Mouse (Mus musculus) urinary bladder, adult 18-20 months (tissue): ENCODE results near the gene Ppox.

Experiments used
- DNase-seq, 2 experiments: peaks; one replicate each; pipeline ENCODE4 v3.0.0; 2022; ENCODE audit warnings: low spot score in 2 of 2, mixed read lengths in 2 of 2

Ppox gene

DNA sequence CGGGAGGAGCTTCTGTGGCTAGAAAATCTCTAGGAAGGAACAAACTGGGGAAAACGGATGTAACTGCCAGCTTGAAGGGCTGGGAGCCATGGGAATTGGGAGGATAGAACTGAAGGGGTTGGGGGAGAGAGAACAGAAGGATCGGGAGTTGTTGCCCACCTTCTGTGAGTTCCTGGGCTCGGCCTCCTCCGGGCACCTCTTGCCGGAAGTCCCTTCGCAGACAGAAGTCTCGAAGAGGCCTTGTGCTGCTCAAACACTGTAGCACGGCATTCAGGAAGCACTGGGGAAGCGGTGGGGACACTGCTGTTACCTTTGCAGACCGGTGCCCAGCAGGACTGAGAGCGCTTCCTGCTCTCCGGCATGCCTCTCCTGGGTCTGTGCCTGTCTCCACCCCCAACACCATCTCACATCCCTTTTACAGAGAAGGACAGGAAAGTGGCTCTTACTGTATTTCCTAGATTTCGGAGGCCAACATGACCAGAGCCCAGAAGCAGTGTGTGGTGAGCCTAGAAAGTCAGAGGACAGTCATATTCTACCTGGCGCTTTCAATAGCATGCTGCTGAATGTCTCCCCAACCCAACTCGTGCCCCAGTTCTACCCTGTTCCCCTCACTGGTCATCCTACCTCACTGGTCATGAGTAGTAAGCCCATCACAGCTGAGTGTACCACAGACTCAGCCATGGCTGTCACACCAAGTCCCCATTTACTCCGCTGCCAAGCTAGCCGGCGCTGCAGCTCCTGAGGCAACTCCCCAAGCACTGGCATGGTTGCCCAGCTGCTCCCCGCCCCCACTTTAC, 4.3 kb upstream of the Ppox start:
- DNase-seq, result no peak

DNA sequence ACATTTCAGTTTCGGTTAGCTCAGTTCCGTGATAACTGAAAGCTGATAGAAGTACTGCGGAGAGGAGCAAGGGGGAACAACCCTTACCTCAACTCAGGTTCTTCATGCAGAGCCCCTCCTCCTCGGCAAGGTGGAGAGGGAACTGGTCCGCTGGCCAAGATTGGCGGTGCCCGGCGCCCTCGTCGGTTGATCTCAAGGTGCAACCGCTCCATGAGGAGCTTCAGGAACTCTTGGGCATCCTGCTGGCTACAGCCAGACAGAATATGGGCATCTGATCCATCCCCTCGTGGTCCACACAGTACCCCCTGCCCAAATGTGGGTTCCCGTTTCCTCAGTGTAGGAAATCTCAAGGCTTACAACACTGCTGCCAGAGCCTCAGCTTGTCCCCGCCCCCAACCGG, 3.5 kb upstream of the Ppox start:
- no peak for DNase-seq

DNA sequence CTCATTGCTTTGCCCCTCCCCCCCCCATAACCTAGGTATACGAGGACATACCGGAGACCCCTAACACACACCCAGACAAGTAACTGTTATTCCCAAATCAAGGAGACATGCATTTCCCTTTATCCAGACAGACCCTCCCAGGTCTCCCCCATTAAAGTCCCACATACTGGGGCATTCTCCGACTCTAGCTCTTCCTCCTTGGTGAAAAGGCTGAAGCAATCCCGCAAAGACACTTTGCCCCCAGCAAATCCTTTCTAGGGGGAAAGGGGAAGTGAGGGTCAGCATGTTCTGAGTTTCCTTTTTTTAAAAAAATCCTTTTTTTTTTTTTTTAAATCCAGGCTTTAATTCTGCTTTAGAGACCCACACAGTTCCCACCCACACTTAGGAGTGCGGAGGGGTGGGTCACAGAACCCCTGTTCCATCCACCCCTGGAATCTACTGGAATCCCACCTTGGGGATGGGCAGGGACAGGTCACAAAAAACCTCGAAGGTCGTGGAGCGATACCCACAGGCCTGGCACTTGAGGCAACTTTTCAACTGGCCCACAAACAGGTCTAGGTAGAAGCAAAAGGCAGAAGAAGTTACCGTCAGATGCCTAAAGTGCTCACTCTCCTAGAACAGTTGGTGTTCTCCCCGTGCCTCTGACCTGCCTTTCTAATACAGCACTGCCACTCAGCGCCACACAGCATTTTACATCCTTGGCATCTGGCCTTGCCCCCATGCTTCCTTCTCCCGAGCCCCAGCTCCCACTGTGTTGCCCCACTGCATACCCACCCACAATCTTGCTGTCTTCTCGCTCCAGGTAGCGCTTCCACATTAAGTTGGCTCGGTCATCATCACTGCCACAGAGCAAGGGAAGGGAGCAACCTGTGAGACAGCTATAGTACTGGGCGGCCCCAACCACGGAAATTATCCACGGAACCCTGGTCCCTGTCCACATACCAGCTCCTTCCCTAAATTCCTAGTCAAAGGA, 2.5 kb upstream of the Ppox start:
- no peak for DNase-seq

DNA sequence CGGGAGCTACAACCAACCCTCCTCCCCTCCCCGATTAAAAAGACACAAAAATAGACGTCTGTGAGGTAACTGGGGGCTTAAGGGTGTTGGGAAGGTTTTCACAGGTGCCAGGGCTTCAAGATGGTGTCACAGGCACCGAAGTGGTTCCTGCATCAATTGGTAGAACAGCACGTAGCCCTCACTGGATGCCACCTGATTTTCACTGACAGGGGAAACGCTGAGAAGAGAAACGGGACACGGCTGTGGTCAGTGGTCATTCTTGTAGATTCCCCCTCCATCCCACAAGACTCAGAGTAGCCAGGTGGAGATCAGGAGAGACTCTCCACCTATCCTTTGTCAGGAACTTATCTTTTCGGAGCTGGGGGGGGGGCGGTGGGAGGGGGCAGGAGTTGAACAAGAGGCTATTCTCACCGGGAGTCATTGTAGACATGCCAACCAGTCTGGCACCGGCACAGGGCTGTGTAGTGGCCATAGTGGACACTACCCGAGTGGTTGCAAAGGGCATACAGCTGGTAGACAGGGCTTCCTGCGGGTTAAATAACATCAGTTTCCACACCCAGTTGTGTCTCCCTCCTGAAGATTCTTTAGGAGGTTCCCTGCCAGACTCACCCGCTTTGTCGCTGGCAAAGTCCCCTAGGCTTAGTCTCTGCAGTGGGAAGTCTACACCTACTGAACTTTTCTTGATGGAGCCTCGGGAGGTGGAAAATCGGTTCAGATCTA, 1.3 kb upstream of the Ppox start:
- DNase-seq, result peak in 1 of 2 experiments; percentile 0

DNA sequence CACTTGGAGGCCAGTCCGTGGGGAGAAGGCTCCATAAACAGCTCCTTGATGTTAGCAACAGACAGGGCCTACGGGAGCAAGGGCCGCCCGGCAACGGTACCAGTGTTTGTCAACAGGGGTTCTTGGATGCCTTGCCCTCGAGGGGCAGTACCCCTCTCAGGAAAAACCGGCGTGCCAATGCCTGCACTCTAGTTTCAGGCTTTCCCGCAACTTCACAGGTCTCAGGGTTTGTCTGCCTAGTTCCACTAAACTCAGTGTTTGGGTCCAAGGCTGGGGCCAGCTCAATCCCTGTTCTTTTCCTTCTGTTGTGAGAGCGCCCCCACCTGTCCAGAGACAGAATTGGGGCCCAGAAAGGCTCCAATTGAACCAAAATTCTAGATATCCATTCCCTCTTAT, 540 bp upstream of the Ppox start:
- DNase-seq, result peak; percentile 67 to 88

DNA sequence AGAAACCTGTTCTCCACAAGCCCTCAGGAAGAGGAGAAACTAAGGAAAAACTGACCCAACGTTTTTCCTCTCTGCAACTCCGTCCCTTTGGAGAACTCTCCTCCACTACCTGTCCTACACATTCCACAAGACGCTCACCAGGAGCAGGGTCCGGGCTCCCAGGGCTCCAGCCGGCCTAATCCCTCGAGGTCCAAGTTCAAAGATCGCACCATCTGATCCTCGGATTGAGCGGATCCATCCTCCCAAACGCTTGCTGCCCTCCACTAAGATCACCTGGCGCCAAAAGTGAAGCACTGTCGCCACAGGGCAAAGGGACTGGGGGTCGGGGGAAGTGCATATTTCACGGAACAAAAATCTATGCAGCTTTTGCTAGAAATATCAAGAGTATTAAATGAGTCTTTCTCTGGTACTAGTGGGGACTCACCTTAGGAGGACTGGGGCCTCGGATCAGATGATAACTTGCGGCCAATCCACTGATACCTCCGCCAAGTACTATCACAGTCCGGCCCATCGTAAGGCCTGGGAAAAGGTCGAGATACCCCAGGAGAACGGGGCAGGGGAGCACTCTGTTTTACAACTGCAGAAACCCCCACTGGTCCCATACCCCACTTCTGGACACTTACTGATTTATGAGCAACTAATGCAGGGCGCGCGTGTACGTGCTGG, 603 bp downstream of the Ppox start:
- DNase-seq, result no peak

DNA sequence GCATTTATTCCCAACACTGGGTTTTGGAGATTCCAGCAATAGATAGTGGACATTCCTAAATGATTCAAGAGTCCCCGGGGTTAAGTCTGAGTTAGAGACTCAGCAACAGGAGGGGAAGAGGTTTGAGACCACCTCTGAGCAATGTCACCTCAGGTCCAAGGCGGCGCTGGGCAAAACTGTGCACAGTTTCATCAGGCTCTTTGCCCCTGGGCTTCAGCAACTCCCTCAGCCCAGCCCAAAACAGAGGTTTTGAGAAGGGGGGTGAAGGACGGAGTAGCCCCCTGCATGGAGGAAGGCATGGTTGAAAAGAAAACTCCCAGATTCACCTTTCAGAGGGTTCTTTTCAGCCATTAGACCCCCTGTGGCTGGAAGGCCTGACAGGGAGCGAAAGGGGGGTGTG, 1.3 kb downstream of the Ppox start:
- no peak for DNase-seq

DNA sequence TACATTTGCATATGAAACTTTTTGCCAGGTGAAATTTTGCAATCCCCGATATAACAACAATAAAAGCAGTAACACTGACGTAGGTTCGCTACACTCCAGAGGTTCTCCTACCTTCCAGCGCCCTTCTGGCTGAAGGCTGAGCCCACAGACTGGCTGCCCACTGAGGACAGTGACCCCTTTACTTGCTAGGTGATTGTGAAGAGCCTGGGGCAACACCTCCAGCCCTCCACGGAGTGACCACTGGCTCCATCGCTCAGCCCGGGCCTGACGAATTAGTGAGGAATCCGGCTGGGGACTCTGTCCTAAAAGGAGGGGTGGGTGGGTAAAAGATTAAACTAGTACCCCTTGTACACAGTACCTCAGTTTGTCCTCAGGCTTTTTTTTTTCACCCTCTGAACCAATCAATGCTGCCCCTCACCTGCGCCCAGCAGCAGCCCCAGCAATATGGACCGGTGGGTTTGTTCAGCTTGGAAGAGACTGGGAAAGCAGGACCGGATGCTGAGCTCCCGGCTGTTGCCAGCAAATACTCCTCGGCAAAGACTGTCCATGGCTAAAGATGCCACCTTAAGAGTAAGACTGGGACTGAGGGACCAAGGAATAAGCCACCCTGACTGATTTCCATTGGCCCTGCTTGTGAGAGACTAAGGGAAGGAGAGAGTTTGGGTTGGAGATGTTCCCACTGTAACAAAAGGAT, 1.8 kb downstream of the Ppox start:
- DNase-seq, result no peak

DNA sequence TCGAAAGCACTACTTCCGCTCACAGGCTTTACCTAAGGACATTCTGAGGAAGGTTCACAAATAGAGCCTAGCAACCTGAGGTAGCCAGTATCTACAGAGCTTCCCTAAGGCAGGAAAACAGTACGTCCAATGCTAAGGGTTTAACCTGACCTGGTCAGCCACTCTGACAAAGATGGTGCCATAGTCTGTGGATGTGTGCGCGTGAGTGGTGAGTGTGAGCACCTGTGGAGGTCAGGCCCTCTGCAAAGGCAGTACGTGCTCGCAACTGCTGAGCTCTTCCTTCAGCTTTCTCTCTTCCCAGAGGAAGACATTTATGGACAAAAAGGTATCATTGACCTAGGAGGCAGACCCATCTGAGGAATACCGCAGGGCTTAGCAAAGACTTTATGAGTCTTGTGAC, 2.5 kb downstream of the Ppox start:
- DNase-seq, result no peak

DNA sequence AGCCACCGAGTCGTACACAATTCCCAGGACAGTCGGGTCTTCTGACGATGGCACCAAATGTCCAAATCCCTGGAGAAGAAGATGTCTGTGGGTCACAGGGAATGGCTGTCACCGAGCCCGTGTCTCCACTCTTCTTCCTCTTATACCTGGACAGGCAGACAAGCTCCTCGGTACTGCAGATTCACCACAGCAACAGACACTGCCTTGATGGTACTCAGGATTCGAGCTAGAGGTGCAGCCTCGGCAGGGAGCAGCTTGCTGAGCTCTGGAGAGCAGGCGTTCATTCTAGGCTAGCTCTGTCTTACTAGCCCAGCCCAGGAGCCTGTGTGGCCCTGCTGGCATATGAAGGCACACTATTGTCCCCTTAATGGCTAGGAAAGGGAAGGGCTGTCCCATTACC, 3.2 kb downstream of the Ppox start:
- no peak for DNase-seq

DNA sequence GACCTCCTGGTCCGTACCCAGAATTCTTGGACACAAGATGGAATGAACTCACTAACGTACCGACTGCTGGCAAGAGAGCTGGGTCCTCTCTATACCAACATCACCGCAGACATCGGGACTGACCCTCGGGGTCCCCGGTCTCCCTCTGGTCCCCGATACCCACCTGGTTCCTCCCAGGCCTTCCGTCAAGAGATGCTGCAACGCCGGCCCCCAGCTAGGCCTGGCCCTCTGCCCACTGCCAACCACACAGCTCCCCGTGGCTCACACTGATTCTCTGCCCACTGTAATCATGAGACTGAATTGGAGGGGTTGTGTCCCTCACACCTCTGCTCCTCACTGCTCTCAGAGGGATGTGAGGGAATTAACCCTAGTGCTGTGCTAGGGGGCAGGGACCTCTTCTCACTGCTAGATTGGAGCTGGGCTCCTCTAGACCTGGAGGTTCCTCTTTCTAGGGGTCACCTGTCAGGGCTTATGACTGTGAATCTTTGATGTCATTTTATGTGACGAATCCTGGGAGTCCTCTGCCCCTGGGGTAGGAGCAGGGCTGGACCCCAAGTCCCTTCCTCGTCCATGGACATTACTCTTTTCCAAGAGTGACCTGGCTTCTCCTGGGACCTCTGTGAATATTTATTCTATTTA, 4.8 kb downstream of the Ppox start:
- no peak for DNase-seq

DNA sequence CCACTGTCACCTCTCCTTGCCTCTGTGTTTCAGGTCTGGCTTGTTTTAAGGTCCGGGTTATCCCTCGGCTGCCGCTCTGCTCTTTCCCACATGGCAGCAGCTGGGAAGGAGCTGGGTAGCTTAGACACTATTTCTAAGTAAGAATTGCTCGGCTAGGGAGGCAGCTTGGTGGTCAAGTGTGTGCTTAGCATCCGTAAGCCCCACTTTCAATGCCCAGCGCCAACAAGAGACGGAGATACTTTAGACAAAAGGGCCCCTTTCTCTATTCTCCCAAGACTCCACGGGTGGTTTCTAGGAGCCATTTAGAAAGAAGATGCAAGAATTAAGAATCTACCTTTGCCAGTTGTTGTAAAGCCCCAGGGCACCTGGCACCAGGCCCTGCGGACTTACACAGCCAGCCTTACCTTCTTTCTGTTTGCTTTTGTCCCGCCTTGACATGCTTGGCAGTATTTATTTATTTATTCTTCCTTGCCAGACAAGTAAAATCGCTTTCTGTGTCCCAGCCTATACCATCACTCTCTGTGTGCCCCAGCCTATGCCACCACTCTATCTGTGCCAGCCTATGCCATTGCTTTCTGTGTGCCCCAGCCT, 5.7 kb downstream of the Ppox start:
- DNase-seq, result peak in 1 of 2 experiments; percentile 65

DNA sequence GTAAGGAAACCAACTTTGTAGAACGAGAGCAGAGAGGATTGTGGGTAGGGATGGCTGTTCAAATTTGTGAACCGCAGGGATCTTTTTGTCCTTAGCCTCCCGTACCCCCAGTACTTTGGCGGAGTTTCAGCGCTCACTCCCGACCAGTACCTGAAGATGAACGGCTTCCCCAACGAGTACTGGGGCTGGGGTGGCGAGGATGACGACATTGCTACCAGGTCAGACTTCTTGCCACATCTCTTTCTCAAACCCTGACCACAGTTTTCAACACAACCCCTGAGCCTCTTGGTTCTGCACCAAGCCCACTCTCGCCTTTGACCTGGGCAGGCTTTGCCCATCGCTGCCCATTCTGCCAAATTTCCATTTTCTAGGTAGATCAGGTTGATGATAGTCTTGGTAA, 6.8 kb downstream of the Ppox start:
- DNase-seq, result no peak

DNA sequence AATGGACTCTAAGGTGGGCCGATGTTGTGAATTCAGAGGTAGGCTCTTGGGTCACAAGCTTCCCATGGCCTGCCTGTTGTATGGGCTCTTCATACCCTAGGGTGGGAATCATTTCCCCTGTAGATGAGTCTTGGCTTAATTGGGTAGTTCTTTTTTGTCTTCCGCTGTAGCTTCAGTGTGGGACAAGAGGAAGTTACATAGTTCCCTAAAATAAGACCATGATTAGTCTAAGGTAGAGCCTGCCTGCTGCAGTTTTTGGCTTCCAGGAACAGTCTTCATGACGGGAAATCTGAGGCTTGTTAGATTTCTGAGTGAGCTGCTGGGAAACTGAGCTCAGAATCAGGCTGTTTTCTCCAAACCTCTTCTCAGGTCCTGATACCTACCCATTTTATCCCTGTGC, 8.9 kb downstream of the Ppox start:
- DNase-seq, result no peak

DNA sequence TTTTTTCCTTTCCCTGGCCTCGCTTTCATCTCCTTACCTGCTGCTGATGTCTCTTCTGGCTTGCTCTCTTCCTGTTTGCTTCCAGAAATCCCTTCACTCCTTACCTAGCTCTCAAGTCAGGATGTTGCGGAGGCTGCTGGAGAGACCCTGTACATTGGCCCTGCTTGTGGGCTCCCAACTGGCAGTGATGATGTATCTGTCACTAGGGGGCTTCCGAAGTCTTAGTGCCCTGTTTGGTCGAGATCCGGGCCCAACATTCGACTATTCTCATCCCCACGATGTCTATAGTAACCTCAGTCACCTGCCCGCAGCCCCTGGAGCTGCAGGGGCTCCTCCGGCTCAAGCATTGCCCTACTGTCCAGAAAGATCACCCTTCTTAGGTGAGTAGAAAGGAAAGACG, 9.4 kb downstream of the Ppox start:
- no peak for DNase-seq

DNA sequence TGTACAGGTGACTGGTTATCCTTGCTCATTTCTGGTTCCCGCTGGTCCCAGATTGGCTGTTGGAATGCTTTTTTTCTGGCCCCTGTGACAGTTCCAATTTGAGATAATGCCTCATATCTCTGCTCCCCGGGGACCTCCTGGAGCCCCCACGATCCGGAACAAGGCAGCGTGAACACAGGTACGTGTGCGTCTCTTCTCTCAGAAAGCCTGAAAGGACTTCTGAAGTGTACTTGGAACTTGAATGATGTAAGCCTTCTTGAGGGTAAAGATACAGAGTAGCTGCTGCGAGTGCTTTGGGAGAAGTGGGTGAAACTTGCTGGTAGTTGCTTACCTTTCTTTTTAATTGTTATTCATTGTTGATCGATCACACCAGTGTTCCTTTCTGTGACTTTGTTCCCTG, 9.8 kb downstream of the Ppox start:
- no peak for DNase-seq

DNA sequence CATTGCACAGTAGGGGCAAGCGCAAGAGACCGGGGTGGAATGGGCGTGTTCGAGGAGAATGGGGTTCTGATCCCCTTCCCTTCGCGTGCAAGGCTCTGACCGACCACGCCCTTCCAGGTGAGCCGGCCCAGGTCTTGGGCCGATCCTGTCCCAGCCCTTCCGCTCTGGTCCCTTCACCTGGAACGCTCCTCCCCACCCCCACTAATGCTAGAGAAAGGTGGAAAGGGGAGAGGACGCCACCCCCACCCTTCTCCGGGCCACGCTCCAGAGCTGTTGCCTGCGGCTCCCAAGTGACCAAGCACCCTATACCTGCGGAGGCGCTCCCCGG, 10.4 kb downstream of the Ppox start:
- DNase-seq, result peak; percentile 55 to 70

DNA sequence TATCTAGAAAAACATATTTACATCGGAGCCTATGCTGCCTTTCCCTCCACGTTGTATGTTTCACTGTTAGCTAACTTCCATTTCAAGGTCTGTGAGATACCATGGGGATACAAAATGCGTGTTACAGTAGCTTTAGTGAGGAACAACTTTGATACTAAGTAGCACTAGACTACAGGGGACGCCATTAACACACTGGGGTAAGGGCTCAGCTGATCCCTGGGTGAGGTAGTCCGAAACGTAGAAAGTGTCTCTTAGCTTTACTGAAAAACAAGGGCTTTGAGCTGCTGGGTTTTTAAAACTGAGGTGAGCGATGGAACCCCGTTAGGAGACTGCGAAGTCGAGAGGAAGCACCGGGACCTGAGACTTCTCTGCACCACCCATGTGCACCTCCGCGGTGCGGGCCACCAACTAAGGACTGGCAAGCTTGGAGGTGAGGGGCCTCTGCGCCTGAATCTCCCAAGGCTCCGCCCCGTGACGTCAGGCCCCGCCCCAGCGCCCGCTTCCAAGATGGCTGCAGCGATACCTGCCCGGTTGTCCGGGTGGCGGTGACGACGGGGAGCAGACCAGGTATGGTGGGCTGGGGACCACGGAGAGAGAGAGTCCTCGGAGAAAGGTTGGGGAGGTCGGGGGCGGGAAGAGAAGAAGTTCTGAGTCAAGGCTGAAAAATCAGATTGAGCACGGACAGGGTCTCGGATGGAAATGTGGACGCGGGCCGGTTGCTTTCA, 11.0 kb downstream of the Ppox start, which contains the start of gene B4galt3:
TSS of gene B4galt3 (plus strand) at position 481 of the 725 bp plus-strand sequence.
- peak; percentile 94 to 99 for DNase-seq

DNA sequence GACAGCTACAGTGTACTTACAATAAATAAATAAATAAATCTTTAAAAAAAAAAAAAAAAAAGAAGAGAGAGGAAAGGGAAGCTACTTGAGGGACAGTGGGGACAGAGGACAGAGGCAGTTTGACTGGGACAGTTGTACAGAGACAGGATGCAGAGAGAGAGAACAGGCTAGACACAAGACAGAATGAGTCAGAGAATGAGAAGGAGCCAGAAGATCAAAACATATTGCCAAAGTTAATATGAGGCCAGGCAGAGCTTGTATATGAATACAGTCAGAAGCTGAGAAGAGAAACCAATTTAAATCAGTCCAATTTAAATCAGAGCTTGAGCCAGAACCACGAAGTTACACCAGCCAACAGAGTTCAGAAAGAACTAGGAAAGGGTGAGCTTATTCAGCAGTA, 12.6 kb downstream of the Ppox start:
- DNase-seq, result no peak
